In the genomic region with DNA sequence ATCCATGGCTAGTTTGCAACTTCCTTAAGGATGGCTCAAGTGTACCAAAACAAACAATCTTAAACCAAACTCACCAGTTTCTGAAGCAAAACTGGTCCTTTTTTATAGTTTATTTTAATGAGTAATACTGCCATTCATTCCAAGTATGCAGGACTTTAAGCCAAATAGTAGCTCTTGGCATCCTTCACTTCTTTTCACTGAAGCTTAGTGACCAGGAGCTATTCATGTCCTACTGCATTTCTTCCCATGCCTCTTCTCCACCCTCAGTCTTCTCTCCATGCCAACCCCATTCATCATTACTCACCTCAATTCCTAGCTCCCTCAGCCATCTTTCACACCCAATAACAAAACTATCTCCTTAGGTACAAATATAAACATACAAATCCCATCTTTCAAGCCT, we compare ENCODE assay signal across 34 mouse cellular contexts.
"Had no signal": no experiment of that assay in that cellular context is flagged by ENCODE, and none has a peak within 500 bp of the region (broad histone marks: within the 10 kb centered on the region; RNA-seq: fewer than 3 reads in every experiment).

No protein-coding gene starts in this region.

- H3K4me3 ChIP-seq: heart, embryonic 12.5 days; heart, embryonic 13.5 days; heart, embryonic 15.5 days; hindbrain, embryonic 10.5 days; hindbrain, embryonic 12.5 days; hindbrain, embryonic 13.5 days; hindbrain, embryonic 15.5 days; intestine, embryonic 15.5 days; kidney, embryonic 15.5 days; layer of hippocampus, adult 2 months; left cerebral cortex, adult 2 months had no signal

- H3K9me3 ChIP-seq: heart, embryonic 12.5 days; heart, embryonic 13.5 days; heart, embryonic 15.5 days; hindbrain, embryonic 10.5 days; hindbrain, embryonic 12.5 days; hindbrain, embryonic 13.5 days; hindbrain, embryonic 15.5 days; intestine, embryonic 15.5 days; kidney, embryonic 15.5 days had no signal

- H3K4me1 ChIP-seq: heart, embryonic 12.5 days; heart, embryonic 13.5 days; heart, embryonic 15.5 days; hindbrain, embryonic 10.5 days; hindbrain, embryonic 12.5 days; hindbrain, embryonic 13.5 days; hindbrain, embryonic 15.5 days; intestine, embryonic 15.5 days; kidney, embryonic 15.5 days had no signal

- H3K27ac ChIP-seq: heart, embryonic 13.5 days; heart, embryonic 15.5 days; hindbrain, embryonic 10.5 days; hindbrain, embryonic 12.5 days; hindbrain, embryonic 13.5 days; hindbrain, embryonic 14.5 days; hindbrain, embryonic 15.5 days; hindbrain, postnatal 0 days; intestine, embryonic 15.5 days; kidney, embryonic 15.5 days; kidney, postnatal 0 days; layer of hippocampus, adult 2 months; left cerebral cortex, adult 2 months had no signal

- H3K9ac ChIP-seq: heart, embryonic 12.5 days; heart, embryonic 13.5 days; heart, embryonic 15.5 days; hindbrain, embryonic 12.5 days; hindbrain, embryonic 13.5 days; hindbrain, embryonic 14.5 days; hindbrain, embryonic 15.5 days; intestine, embryonic 15.5 days; kidney, embryonic 15.5 days had no signal

- ATAC-seq: hindbrain, embryonic 16.5 days; hindbrain, postnatal 0 days; inflammation-experienced regulatory T-cells, adult 6 months; intestine, embryonic 15.5 days; intestine, embryonic 16.5 days; intestine, postnatal 0 days had no signal

- H3K36me3 ChIP-seq: heart, embryonic 12.5 days; heart, embryonic 13.5 days; heart, embryonic 15.5 days; hindbrain, embryonic 10.5 days; hindbrain, embryonic 12.5 days; hindbrain, embryonic 13.5 days; hindbrain, embryonic 15.5 days; intestine, embryonic 15.5 days; kidney, embryonic 15.5 days had no signal

- H3K4me2 ChIP-seq: heart, embryonic 11.5 days; heart, embryonic 12.5 days; heart, embryonic 13.5 days; heart, embryonic 15.5 days; hindbrain, embryonic 12.5 days; hindbrain, embryonic 13.5 days; hindbrain, embryonic 14.5 days; hindbrain, embryonic 15.5 days; intestine, embryonic 15.5 days; kidney, embryonic 15.5 days had no signal

- H3K27me3 ChIP-seq: heart, embryonic 12.5 days; heart, embryonic 13.5 days; heart, embryonic 15.5 days; hindbrain, embryonic 12.5 days; hindbrain, embryonic 13.5 days; hindbrain, embryonic 15.5 days; intestine, embryonic 15.5 days had no signal

- DNase-seq: heart, postnatal 10 days; heart, postnatal 14 days; heart, postnatal 36 days; heart, postnatal 4 days; kidney, adult 11 months; kidney, adult 18-20 months; kidney, adult 2 months; kidney, adult 8-10 months; kidney, adult 9 months; kidney, postnatal 10 days; kidney, postnatal 14 days; kidney, postnatal 25 days; kidney, postnatal 36 days; kidney, postnatal 4 days; layer of hippocampus, postnatal 36 days had no signal
